Comparison of ENCODE assay signal across 8 mouse cellular contexts in genomic region chr13:42051961-42052695, GRCm38 (mm10). TPM values are rescaled to one million over a fixed set of nuclear protein-coding genes. Genes with fewer than 3 reads are reported as not detected.
DNase-seq lines count a peak whose midpoint lies in the region; ATAC-seq and TF ChIP-seq lines count a peak whose summit lies in the region.

TSS of gene Hivep1 (plus strand) at chr13:42052021.

- H3K4me2 ChIP-seq in heart, embryonic 11.5 days: peak within 1 kb of the TSS; percentile 86
- peak within 1 kb of the TSS; percentile 94 for H3K4me2 ChIP-seq in liver, postnatal 0 days (ENCODE audit: low read depth, low read length)
- H3K4me2 ChIP-seq in neural tube, embryonic 13.5 days: peak within 1 kb of the TSS; percentile 86

- no peak for DNase-seq in large intestine, adult 2 months (ENCODE audit: low read depth, low spot score)
- no peak for DNase-seq in liver, postnatal 0 days
- DNase-seq in thymus, postnatal 14 days: peak; percentile 66

- no peak for TF ChIP-seq CTCF in bone marrow macrophage, adult 2 months (IDR thresholded peaks at IDR 0.05; ENCODE audit: low read depth, low read length)
- TF ChIP-seq CTCF in embryonic fibroblast, embryonic 13.5 days (IDR thresholded peaks at IDR 0.05; ENCODE audit: borderline replicate concordance, insufficient read depth, low read length): no peak
- TF ChIP-seq CTCF in liver, postnatal 0 days (IDR thresholded peaks at IDR 0.05; ENCODE audit: low read depth): peak; percentile 21; the same call in 1 of the 2 replicates

- no peak for TF ChIP-seq POLR2A in bone marrow macrophage, adult 2 months (IDR thresholded peaks at IDR 0.05; ENCODE audit: borderline replicate concordance, low read depth, low read length)
- TF ChIP-seq POLR2A in embryonic fibroblast, embryonic 13.5 days (IDR thresholded peaks at IDR 0.05; ENCODE audit: low read depth, low read length): no peak; the same call in 1 of the 2 replicates

- TF ChIP-seq EP300 in liver, postnatal 0 days (IDR thresholded peaks at IDR 0.05; ENCODE audit: low read depth): no peak

- peak within 1 kb of the TSS; percentile 92 for H3K9ac ChIP-seq in heart, embryonic 11.5 days (ENCODE audit: low read depth, low read length)
- peak within 1 kb of the TSS; percentile 93 for H3K9ac ChIP-seq in liver, postnatal 0 days (replicated peaks)
- H3K9ac ChIP-seq in neural tube, embryonic 13.5 days: peak within 1 kb of the TSS; percentile 96

- peak; percentile 3 for ATAC-seq in CD4-positive, CD25-positive, alpha-beta regulatory T cell, adult 4 months
- ATAC-seq in heart, embryonic 11.5 days (replicated peaks; ENCODE audit: insufficient number of reproducible peaks, low FRiP score, low TSS enrichment): peak; percentile 27
- ATAC-seq in liver, postnatal 0 days: peak; percentile 11; the same call in 1 of the 2 replicates
- ATAC-seq in neural tube, embryonic 13.5 days (ENCODE audit: low read depth): peak; percentile 80

- H3K27me3 ChIP-seq in heart, embryonic 11.5 days (ENCODE audit: control insufficient read depth, insufficient read depth, low read length): no peaks in the 10 kb centered on the region
- H3K27me3 ChIP-seq in liver, postnatal 0 days (ENCODE audit: insufficient read depth, low read length): no peaks in the 10 kb centered on the region
- H3K27me3 ChIP-seq in neural tube, embryonic 13.5 days: no peaks in the 10 kb centered on the region

- under 1% methylated on average over 45 of the region's 100 CpGs for WGBS in heart, embryonic 11.5 days (ENCODE audit: insufficient replicate concordance)
- WGBS in large intestine, adult 2 months: 1% methylated on average over 91 of the region's 100 CpGs
- under 1% methylated on average over 77 of the region's 100 CpGs for WGBS in liver, postnatal 0 days (ENCODE audit: insufficient replicate concordance)
- WGBS in neural tube, embryonic 13.5 days: 0% methylated on average over 53 of the region's 100 CpGs

- H3K27ac ChIP-seq in bone marrow macrophage, adult 2 months (ENCODE audit: insufficient read depth, low read depth, low read length): peak within 1 kb of the TSS; percentile 89
- peak within 1 kb of the TSS; percentile 58 for H3K27ac ChIP-seq in embryonic fibroblast, embryonic 13.5 days (ENCODE audit: insufficient read depth, low read length)
- peak within 1 kb of the TSS; percentile 97 for H3K27ac ChIP-seq in heart, embryonic 11.5 days (ENCODE audit: low read depth, low read length)
- H3K27ac ChIP-seq in liver, postnatal 0 days (ENCODE audit: low read depth): peak within 1 kb of the TSS; percentile 98
- peak within 1 kb of the TSS; percentile 98 for H3K27ac ChIP-seq in neural tube, embryonic 13.5 days (replicated peaks)

- 0 out of 2 replicates have a peak, but pooled peaks cover 5% of the 10 kb centered on the region for H3K4me1 ChIP-seq in bone marrow macrophage, adult 2 months (ENCODE audit: control insufficient read depth, insufficient read depth, low read length)
- H3K4me1 ChIP-seq in embryonic fibroblast, embryonic 13.5 days (ENCODE audit: control insufficient read depth, insufficient read depth, low read length): no peaks in the 10 kb centered on the region; the same call in 1 of the 2 replicates
- H3K4me1 ChIP-seq in heart, embryonic 11.5 days (ENCODE audit: control insufficient read depth, insufficient read depth, low read length): peaks cover 9% of the 10 kb centered on the region; the same call in 1 of the 2 replicates
- peaks cover 8% of the 10 kb centered on the region for H3K4me1 ChIP-seq in liver, postnatal 0 days (ENCODE audit: insufficient read depth)
- peaks cover 48% of the 10 kb centered on the region for H3K4me1 ChIP-seq in neural tube, embryonic 13.5 days (replicated peaks)

- peaks cover 6% of the 10 kb centered on the region for H3K36me3 ChIP-seq in heart, embryonic 11.5 days (ENCODE audit: control insufficient read depth, insufficient read depth, low read length)
- H3K36me3 ChIP-seq in liver, postnatal 0 days (replicated peaks; ENCODE audit: insufficient read depth, low read length): peaks cover 19% of the 10 kb centered on the region
- peaks cover 16% of the 10 kb centered on the region for H3K36me3 ChIP-seq in neural tube, embryonic 13.5 days

- H3K4me3 ChIP-seq in bone marrow macrophage, adult 2 months (ENCODE audit: insufficient read depth, low read length): peak within 1 kb of the TSS; percentile 93
- H3K4me3 ChIP-seq in embryonic fibroblast, embryonic 13.5 days (ENCODE audit: insufficient read depth, low read length): peak within 1 kb of the TSS; percentile 75
- H3K4me3 ChIP-seq in heart, embryonic 11.5 days (ENCODE audit: low read depth, low read length): peak within 1 kb of the TSS; percentile 91
- peak within 1 kb of the TSS; percentile 97 for H3K4me3 ChIP-seq in liver, postnatal 0 days (ENCODE audit: low read depth, low read length)
- peak within 1 kb of the TSS; percentile 94 for H3K4me3 ChIP-seq in neural tube, embryonic 13.5 days

- H3K9me3 ChIP-seq in heart, embryonic 11.5 days (replicated peaks; ENCODE audit: control insufficient read depth, low read length): no peaks in the 10 kb centered on the region
- H3K9me3 ChIP-seq in liver, postnatal 0 days (ENCODE audit: low read length): no peaks in the 10 kb centered on the region
- no peaks in the 10 kb centered on the region for H3K9me3 ChIP-seq in neural tube, embryonic 13.5 days

RNA-seq across cellular contexts. Expression of gene Hivep1, which starts in this region (rescaled TPM):
- polyA plus RNA-seq in CD4-positive, CD25-positive, alpha-beta regulatory T cell, adult 4 months (2017; shearing (Covaris generic)): 10 to 100 TPM; 13.5 to 14.0 TPM
- 14.3 and 24.2 TPM in 2 replicates for polyA plus RNA-seq in bone marrow macrophage, adult 2 months (2012; ENCODE audit: insufficient read depth, insufficient read length, missing spikeins)
- 21.0 and 24.6 TPM in 2 replicates for polyA plus RNA-seq in embryonic fibroblast, embryonic 13.5 days (2011; ENCODE audit: insufficient read length, low read depth, missing spikeins)
- 8.4 and 11.4 TPM in 2 replicates for polyA plus RNA-seq in heart, embryonic 11.5 days (2014; fragmentation: Nextera tagmentation; extraction: Ambion mirVana)
- polyA plus RNA-seq in large intestine, adult 2 months (2012; rRNA removed): 12.4 and 17.9 TPM in 2 replicates
- polyA plus RNA-seq in liver, postnatal 0 days (2015; fragmentation: Nextera tagmentation; extraction: Ambion mirVana): 3.1 and 4.5 TPM in 2 replicates
- 16.7 and 20.6 TPM in 2 replicates for polyA plus RNA-seq in neural tube, embryonic 13.5 days (2015; fragmentation: Nextera tagmentation; extraction: Ambion mirVana)

Comparison
In these comparisons a context has a peak if more than half of its experiments do, and no peak if none do; other contexts are left out.
1. ATAC-seq: peak in every context shown above with its lines; median percentile 80 in neural tube, embryonic 13.5 days; 27 in heart, embryonic 11.5 days; 11 in liver, postnatal 0 days; 3 in CD4-positive, CD25-positive, alpha-beta regulatory T cell, adult 4 months.